7 mouse cellular contexts compared by ENCODE assay signal in the genomic region with DNA sequence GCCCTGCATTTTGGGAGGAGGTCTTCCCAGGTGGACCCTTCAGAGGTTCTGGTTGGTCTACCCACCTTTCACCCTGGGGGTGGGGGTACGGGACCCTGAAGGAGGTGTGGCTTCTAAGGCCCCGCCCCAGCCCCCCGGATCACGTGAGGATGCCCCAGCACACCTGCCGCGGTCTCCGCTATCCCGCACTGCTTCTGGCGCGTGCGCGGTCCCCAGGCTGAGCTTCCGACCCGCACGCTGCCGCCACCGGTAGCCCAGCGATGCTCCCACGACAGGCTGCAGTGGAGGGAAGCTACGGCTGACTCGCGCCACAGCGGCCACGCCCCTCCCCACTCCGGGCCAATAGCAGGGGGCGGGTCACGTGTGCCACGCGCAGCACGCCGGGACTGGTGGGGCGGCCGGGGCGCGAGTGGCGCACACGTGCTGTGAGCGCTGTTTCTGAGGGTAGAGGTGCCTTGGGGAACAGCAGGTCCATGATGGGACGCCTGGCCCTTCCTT. TPM values are rescaled to one million over a fixed set of nuclear protein-coding genes. Genes with fewer than 3 reads are reported as not detected.
DNase-seq lines count a peak whose midpoint lies in the region; ATAC-seq and TF ChIP-seq lines count a peak whose summit lies in the region.

A gene (minus strand): TSS at position 319 of the 498 bp plus-strand sequence.

- no peaks in the 10 kb centered on the region for H3K9me3 ChIP-seq in embryonic facial prominence, embryonic 11.5 days (replicated peaks; ENCODE audit: control insufficient read depth, low read length)
- H3K9me3 ChIP-seq in limb, embryonic 12.5 days, result no peaks in the 10 kb centered on the region
- H3K9me3 ChIP-seq in midbrain, embryonic 14.5 days (ENCODE audit: control insufficient read depth, low read length), result no peaks in the 10 kb centered on the region

- peak within 1 kb of the TSS; percentile 46 for H3K9ac ChIP-seq in embryonic facial prominence, embryonic 11.5 days (replicated peaks; ENCODE audit: low read length)
- H3K9ac ChIP-seq in limb, embryonic 12.5 days (replicated peaks), result peak within 1 kb of the TSS; percentile 59
- H3K9ac ChIP-seq in midbrain, embryonic 14.5 days (replicated peaks; ENCODE audit: low read length), result peak within 1 kb of the TSS; percentile 62

- DNase-seq in adrenal gland, postnatal 14 days, result peak; percentile 94
- DNase-seq in embryonic facial prominence, embryonic 11.5 days (ENCODE audit: low spot score), result peak; percentile 90
- DNase-seq in kidney, adult 11 months, result peak; percentile 80
- DNase-seq in midbrain, embryonic 14.5 days, result peak; percentile 95
- peak; percentile 76 to 87 for DNase-seq in spleen, adult 2 months (ENCODE audit: low read depth in 1 of 2, low spot score in 2 of 2)

- H3K27me3 ChIP-seq in embryonic facial prominence, embryonic 11.5 days (ENCODE audit: control insufficient read depth, insufficient read depth, low read length), result peaks cover 9% of the 10 kb centered on the region; the same call in 1 of the 2 replicates
- H3K27me3 ChIP-seq in limb, embryonic 12.5 days, result peaks cover 14% of the 10 kb centered on the region
- no peaks in the 10 kb centered on the region for H3K27me3 ChIP-seq in midbrain, embryonic 14.5 days (ENCODE audit: control insufficient read depth, insufficient read depth, low read length)
- no peaks in the 10 kb centered on the region for H3K27me3 ChIP-seq in spleen, adult 2 months (ENCODE audit: control insufficient read depth, insufficient read depth, low read length)

- peak within 1 kb of the TSS; percentile 75 for H3K4me2 ChIP-seq in embryonic facial prominence, embryonic 11.5 days (ENCODE audit: low read depth, low read length)
- peak within 1 kb of the TSS; percentile 84 for H3K4me2 ChIP-seq in limb, embryonic 12.5 days
- peak within 1 kb of the TSS; percentile 78 for H3K4me2 ChIP-seq in midbrain, embryonic 14.5 days (ENCODE audit: low read length)

- no peaks in the 10 kb centered on the region for H3K4me1 ChIP-seq in embryonic facial prominence, embryonic 11.5 days (ENCODE audit: control insufficient read depth, insufficient read depth, low read length)
- H3K4me1 ChIP-seq in limb, embryonic 12.5 days (replicated peaks), result peaks cover 27% of the 10 kb centered on the region
- peaks cover 24% of the 10 kb centered on the region for H3K4me1 ChIP-seq in midbrain, embryonic 14.5 days (ENCODE audit: control insufficient read depth, insufficient read depth, low read length)
- peaks cover 5% of the 10 kb centered on the region; the same call in 1 of the 2 replicates for H3K4me1 ChIP-seq in spleen, adult 2 months (ENCODE audit: control insufficient read depth, insufficient read depth, insufficient read length)

- H3K4me3 ChIP-seq in embryonic facial prominence, embryonic 11.5 days (ENCODE audit: low read depth, low read length), result peak within 1 kb of the TSS; percentile 53
- H3K4me3 ChIP-seq in limb, embryonic 12.5 days (replicated peaks), result peak within 1 kb of the TSS; percentile 61
- peak within 1 kb of the TSS; percentile 52 for H3K4me3 ChIP-seq in midbrain, embryonic 14.5 days (replicated peaks; ENCODE audit: low read depth, low read length)
- H3K4me3 ChIP-seq in spleen, adult 2 months (ENCODE audit: extremely low read depth, insufficient read depth, insufficient read length), result peak within 1 kb of the TSS; percentile 63

- no peak; the same call in 1 of the 2 replicates for TF ChIP-seq POLR2A in spleen, adult 2 months (IDR thresholded peaks at IDR 0.05; ENCODE audit: low read depth, low read length)

- WGBS in embryonic facial prominence, embryonic 11.5 days, result 0% methylated on average over 39 of the region's 39 CpGs
- WGBS in limb, embryonic 12.5 days, result under 1% methylated on average over 39 of the region's 39 CpGs
- WGBS in midbrain, embryonic 14.5 days, result under 1% methylated on average over 39 of the region's 39 CpGs
- 1% methylated on average over 39 of the region's 39 CpGs for WGBS in spleen, adult 2 months

- peak; percentile 88 for ATAC-seq in embryonic facial prominence, embryonic 11.5 days (replicated peaks; ENCODE audit: insufficient number of reproducible peaks, low FRiP score, low TSS enrichment, low read depth)
- ATAC-seq in granulocyte monocyte progenitor cell, adult 5-6 weeks (replicated peaks; ENCODE audit: poor library complexity, severe bottlenecking), result peak; percentile 96
- ATAC-seq in limb, embryonic 12.5 days (ENCODE audit: insufficient number of reproducible peaks, insufficient read depth, low FRiP score, low TSS enrichment, low read depth), result peak; percentile 85
- peak; percentile 95 for ATAC-seq in midbrain, embryonic 14.5 days (ENCODE audit: low FRiP score, low TSS enrichment)

- peaks cover 4% of the 10 kb centered on the region; the same call in 1 of the 2 replicates for H3K36me3 ChIP-seq in embryonic facial prominence, embryonic 11.5 days (replicated peaks; ENCODE audit: control insufficient read depth, insufficient read depth, low read depth, low read length)
- H3K36me3 ChIP-seq in limb, embryonic 12.5 days, result peaks cover 46% of the 10 kb centered on the region
- H3K36me3 ChIP-seq in midbrain, embryonic 14.5 days (ENCODE audit: control insufficient read depth, insufficient read depth, low read length), result peaks cover 48% of the 10 kb centered on the region
- peaks cover 33% of the 10 kb centered on the region for H3K36me3 ChIP-seq in spleen, adult 2 months (ENCODE audit: control insufficient read depth, insufficient read depth, low read length)

- TF ChIP-seq CTCF in spleen, adult 2 months (IDR thresholded peaks at IDR 0.05; ENCODE audit: extremely low read depth, insufficient read depth, insufficient read length, insufficient replicate concordance), result 0 out of 2 replicates have a peak, but pooled peaks have one; percentile 7

- H3K27ac ChIP-seq in embryonic facial prominence, embryonic 11.5 days (replicated peaks; ENCODE audit: low read depth, low read length), result no peak within 1 kb of the TSS
- H3K27ac ChIP-seq in limb, embryonic 12.5 days, result no peak within 1 kb of the TSS
- peak within 1 kb of the TSS; percentile 76 for H3K27ac ChIP-seq in midbrain, embryonic 14.5 days (replicated peaks; ENCODE audit: low read depth, low read length)
- H3K27ac ChIP-seq in spleen, adult 2 months (ENCODE audit: insufficient read depth, low read length), result no peak within 1 kb of the TSS

RNA-seq across cellular contexts. Expression of the gene that starts here (rescaled TPM):
- 3.3 and 4.4 TPM in 2 replicates for total RNA-seq in adrenal gland, postnatal 14 days (2021)
- polyA plus RNA-seq in embryonic facial prominence, embryonic 11.5 days (2014; fragmentation: Nextera tagmentation; extraction: Ambion mirVana), result 4.9 and 8.4 TPM in 2 replicates
- 10.1 and 18.2 TPM in 2 replicates for total RNA-seq in granulocyte monocyte progenitor cell, adult 5-6 weeks (2014; fragmentation: Nextera tagmentation)
- 16.0 and 18.5 TPM in 2 replicates for total RNA-seq in granulocyte monocyte progenitor cell, adult 5-6 weeks (2017)
- 6.4 and 7.5 TPM in 2 replicates for polyA plus RNA-seq in limb, embryonic 12.5 days (2016; fragmentation: Nextera tagmentation; extraction: Ambion mirVana)
- 9.2 and 9.4 TPM in 2 replicates for polyA plus RNA-seq in midbrain, embryonic 14.5 days (2014; fragmentation: Nextera tagmentation; extraction: Ambion mirVana)
- 6.4 and 7.8 TPM in 2 replicates for polyA plus RNA-seq in spleen, adult 2 months (2012; rRNA removed)
